Mouse (Mus musculus): Measurements from ENCODE around the gene Slc25a13. TPM values are rescaled to one million over a fixed set of nuclear protein-coding genes. Genes with fewer than 3 reads are reported as not detected.

Gene Slc25a13
- 1 to 10 TPM; 1.7 to 1.9 TPM for total RNA-seq (2021)
- long read RNA-seq, experiment 1, partial matches to known transcripts: 0 of 4 reads
- long read RNA-seq, experiment 1, other reads (novel, unspliced or antisense): 3 of 4 reads
- long read RNA-seq, experiment 2: 0 reads

- peak; percentile 69 for DNase-seq
Observed at GRCm38 (mm10) chr6:6216507-6217285, at the start of gene Slc25a13. TSS of gene Slc25a13 (minus strand) at chr6:6217173.

GRCm38 (mm10) chr6:6265761-6266160, 48.8 kb upstream of the Slc25a13 start:
- no peak for DNase-seq

GRCm38 (mm10) chr6:6263293-6263911, 46.4 kb upstream of the Slc25a13 start:
- DNase-seq: no peak

GRCm38 (mm10) chr6:6260917-6261316, 43.9 kb upstream of the Slc25a13 start:
- DNase-seq: no peak

- DNase-seq: no peak
Observed at GRCm38 (mm10) chr6:6248500-6248899, 31.5 kb upstream of the Slc25a13 start.

GRCm38 (mm10) chr6:6243828-6244227, 26.9 kb upstream of the Slc25a13 start:
- DNase-seq: no peak

- no peak for DNase-seq
Observed at GRCm38 (mm10) chr6:6242114-6242513, 25.1 kb upstream of the Slc25a13 start.

GRCm38 (mm10) chr6:6236788-6237298, 19.9 kb upstream of the Slc25a13 start:
- DNase-seq: no peak

- no peak for DNase-seq
Observed at GRCm38 (mm10) chr6:6230262-6230661, 13.3 kb upstream of the Slc25a13 start.

- no peak for DNase-seq
Observed at GRCm38 (mm10) chr6:6222721-6223120, 5.7 kb upstream of the Slc25a13 start.

GRCm38 (mm10) chr6:6220574-6220973, 3.6 kb upstream of the Slc25a13 start:
- DNase-seq: no peak

- no peak for DNase-seq
Observed at GRCm38 (mm10) chr6:6219661-6220370, 2.8 kb upstream of the Slc25a13 start.

- no peak for DNase-seq
Observed at GRCm38 (mm10) chr6:6217286-6217625, 283 bp upstream of the Slc25a13 start.

- DNase-seq: no peak
Observed at GRCm38 (mm10) chr6:6216120-6216506, 860 bp downstream of the Slc25a13 start.

GRCm38 (mm10) chr6:6212360-6213310, 4.3 kb downstream of the Slc25a13 start:
- no peak for DNase-seq

- no peak for DNase-seq
Observed at GRCm38 (mm10) chr6:6211958-6212357, 5.0 kb downstream of the Slc25a13 start.

- DNase-seq: no peak
Observed at GRCm38 (mm10) chr6:6210637-6211036, 6.3 kb downstream of the Slc25a13 start.

GRCm38 (mm10) chr6:6208351-6209059, 8.5 kb downstream of the Slc25a13 start:
- DNase-seq: no peak

- no peak for DNase-seq
Observed at GRCm38 (mm10) chr6:6207836-6208235, 9.1 kb downstream of the Slc25a13 start.

GRCm38 (mm10) chr6:6207395-6207794, 9.6 kb downstream of the Slc25a13 start:
- no peak for DNase-seq

- DNase-seq: no peak
Observed at GRCm38 (mm10) chr6:6205599-6206165, 11.3 kb downstream of the Slc25a13 start.

All from gastrocnemius, postnatal 10 days (tissue).